Mouse (Mus musculus) lung, postnatal 25 days (tissue): ENCODE measurements around the gene Fam213a.

Experiments
- DNase-seq: peaks from one replicate; pipeline ENCODE4 v3.0.0; 2022; ENCODE audit warnings: low spot score

Fam213a gene

GRCm38 (mm10) chr14:40962365-40963290, 51.0 kb downstream of the Fam213a start:
- DNase-seq, result no peak

GRCm38 (mm10) chr14:40960237-40960636, 53.4 kb downstream of the Fam213a start:
- no peak for DNase-seq

- DNase-seq, result no peak
Measured at GRCm38 (mm10) chr14:40959586-40959985, 54.0 kb downstream of the Fam213a start.

GRCm38 (mm10) chr14:40958986-40959381, 54.6 kb downstream of the Fam213a start:
- peak; percentile 77 for DNase-seq

- DNase-seq, result peak; percentile 72
Measured at GRCm38 (mm10) chr14:40958083-40958985, 55.3 kb downstream of the Fam213a start.

GRCm38 (mm10) chr14:40957607-40958006, 56.0 kb downstream of the Fam213a start:
- DNase-seq, result no peak

- DNase-seq, result peak; percentile 65
Measured at GRCm38 (mm10) chr14:40956252-40957146, 57.1 kb downstream of the Fam213a start.

GRCm38 (mm10) chr14:40955596-40956251, 57.9 kb downstream of the Fam213a start:
- no peak for DNase-seq

GRCm38 (mm10) chr14:40955146-40955545, 58.4 kb downstream of the Fam213a start:
- DNase-seq, result no peak

GRCm38 (mm10) chr14:40953381-40953780, 60.2 kb downstream of the Fam213a start:
- DNase-seq, result no peak

- DNase-seq, result no peak
Measured at GRCm38 (mm10) chr14:40952715-40953114, 60.9 kb downstream of the Fam213a start.

GRCm38 (mm10) chr14:40952301-40952700, 61.3 kb downstream of the Fam213a start:
- no peak for DNase-seq

GRCm38 (mm10) chr14:40949730-40950614, 63.6 kb downstream of the Fam213a start:
- DNase-seq, result no peak

GRCm38 (mm10) chr14:40949047-40949446, 64.5 kb downstream of the Fam213a start:
- no peak for DNase-seq

GRCm38 (mm10) chr14:40948522-40948921, 65.1 kb downstream of the Fam213a start:
- no peak for DNase-seq

- peak; percentile 70 for DNase-seq
Measured at GRCm38 (mm10) chr14:40947431-40948394, 65.9 kb downstream of the Fam213a start.

GRCm38 (mm10) chr14:40943802-40944201, 69.8 kb downstream of the Fam213a start:
- no peak for DNase-seq
